Mouse (Mus musculus): ENCODE measurements at regions not wholly inside any gene's neighbourhood (a gene's known extent, or its start where the extent isn't known, plus 50 kb on each side); places are given as distances from the start of the nearest gene placed in this dataset.

- no peak for DNase-seq (ENCODE audit: low spot score)
Measured at GRCm38 (mm10) chr7:71289702-71290101, 61.6 kb downstream of the Gm10295 start.

GRCm38 (mm10) chr7:71289266-71289665 is 62.0 kb downstream of the Gm10295 start:
- no peak for DNase-seq (ENCODE audit: low spot score)

- no peak for DNase-seq (ENCODE audit: low spot score)
Measured at GRCm38 (mm10) chr7:71287441-71287840, 63.8 kb downstream of the Gm10295 start.

- DNase-seq (ENCODE audit: low spot score): no peak
Measured at GRCm38 (mm10) chr7:71284246-71284645, 67.0 kb downstream of the Gm10295 start.

- no peak for DNase-seq (ENCODE audit: low spot score)
Measured at GRCm38 (mm10) chr7:71283419-71283818, 67.9 kb downstream of the Gm10295 start.

- no peak for DNase-seq (ENCODE audit: low spot score)
Measured at GRCm38 (mm10) chr7:71266101-71266500, 85.2 kb downstream of the Gm10295 start.

- no peak for DNase-seq (ENCODE audit: low spot score)
Measured at GRCm38 (mm10) chr7:71264115-71264514, 87.2 kb downstream of the Gm10295 start.

- DNase-seq (ENCODE audit: low spot score): no peak
Measured at GRCm38 (mm10) chr7:71249669-71250068, 101.6 kb downstream of the Gm10295 start.

- DNase-seq (ENCODE audit: low spot score): no peak
Measured at GRCm38 (mm10) chr7:71249216-71249615, 102.1 kb downstream of the Gm10295 start.

- DNase-seq (ENCODE audit: low spot score): no peak
Measured at GRCm38 (mm10) chr7:71247922-71248321, 103.4 kb downstream of the Gm10295 start.

GRCm38 (mm10) chr7:71242379-71242911 is 108.8 kb downstream of the Gm10295 start:
- no peak for DNase-seq (ENCODE audit: low spot score)

GRCm38 (mm10) chr7:71239207-71239606 is 112.1 kb downstream of the Gm10295 start:
- no peak for DNase-seq (ENCODE audit: low spot score)

- no peak for DNase-seq (ENCODE audit: low spot score)
Measured at GRCm38 (mm10) chr7:71236334-71236733, 115.0 kb downstream of the Gm10295 start.

- DNase-seq (ENCODE audit: low spot score): no peak
Measured at GRCm38 (mm10) chr7:71234176-71234769, 117.0 kb downstream of the Gm10295 start.

GRCm38 (mm10) chr7:71232821-71233815 is 118.2 kb downstream of the Gm10295 start:
- no peak for DNase-seq (ENCODE audit: low spot score)

GRCm38 (mm10) chr7:71230901-71231477 is 120.3 kb downstream of the Gm10295 start:
- DNase-seq (ENCODE audit: low spot score): peak; percentile 63

GRCm38 (mm10) chr7:71229183-71229582 is 122.1 kb downstream of the Gm10295 start:
- DNase-seq (ENCODE audit: low spot score): no peak

GRCm38 (mm10) chr7:71224320-71224865 is 126.9 kb downstream of the Gm10295 start:
- DNase-seq (ENCODE audit: low spot score): no peak

- DNase-seq (ENCODE audit: low spot score): peak; percentile 69
Measured at GRCm38 (mm10) chr7:71223513-71224319, 127.6 kb downstream of the Gm10295 start.

- no peak for DNase-seq (ENCODE audit: low spot score)
Measured at GRCm38 (mm10) chr7:71217344-71217743, 133.9 kb downstream of the Gm10295 start.

- DNase-seq (ENCODE audit: low spot score): peak; percentile 75
Measured at GRCm38 (mm10) chr7:71216808-71217207, 134.5 kb downstream of the Gm10295 start.
